Mouse (Mus musculus): ENCODE results near the gene AC170998.1.
"Not testable (repeated sequence)": the region's sequence is repeated elsewhere in the genome, so short reads cannot be mapped to it uniquely, and the experiment has no call there.

Gene AC170998.1

GRCm38 (mm10) chr17:28707816-28708215 is 18.1 kb upstream of the AC170998.1 start:
- DNase-seq: no peak

- DNase-seq: no peak
These were observed 16.9 kb upstream of the AC170998.1 start for GRCm38 (mm10) chr17:28708989-28709388.

- DNase-seq: no peak
These were observed 16.2 kb upstream of the AC170998.1 start for GRCm38 (mm10) chr17:28709552-28710290.

- no peak for DNase-seq
These were observed 15.6 kb upstream of the AC170998.1 start for GRCm38 (mm10) chr17:28710291-28710688.

GRCm38 (mm10) chr17:28711237-28711636 is 14.6 kb upstream of the AC170998.1 start:
- DNase-seq: no peak

- no peak for DNase-seq
These were observed 13.6 kb upstream of the AC170998.1 start for GRCm38 (mm10) chr17:28712305-28712704.

GRCm38 (mm10) chr17:28714006-28714405 is 11.9 kb upstream of the AC170998.1 start:
- DNase-seq: no peak

- no peak for DNase-seq
These were observed 9.9 kb upstream of the AC170998.1 start for GRCm38 (mm10) chr17:28715832-28716548.

GRCm38 (mm10) chr17:28717535-28717934 is 8.3 kb upstream of the AC170998.1 start:
- no peak for DNase-seq

- DNase-seq: not testable (repeated sequence)
These were observed 1.6 kb downstream of the AC170998.1 start for GRCm38 (mm10) chr17:28727511-28727910.

GRCm38 (mm10) chr17:28735317-28736105 is 9.6 kb downstream of the AC170998.1 start:
- DNase-seq: no peak

- DNase-seq: no peak
These were observed 10.6 kb downstream of the AC170998.1 start for GRCm38 (mm10) chr17:28736486-28736885.

- no peak for DNase-seq
These were observed 12.1 kb downstream of the AC170998.1 start for GRCm38 (mm10) chr17:28737973-28738372.

GRCm38 (mm10) chr17:28739244-28739643 is 13.4 kb downstream of the AC170998.1 start:
- no peak for DNase-seq

GRCm38 (mm10) chr17:28743145-28743866 is 17.4 kb downstream of the AC170998.1 start:
- DNase-seq: peak; percentile 26

- no peak for DNase-seq
These were observed 18.0 kb downstream of the AC170998.1 start for GRCm38 (mm10) chr17:28743916-28744315.

GRCm38 (mm10) chr17:28745773-28746172 is 19.9 kb downstream of the AC170998.1 start:
- DNase-seq: no peak

- no peak for DNase-seq
These were observed 22.1 kb downstream of the AC170998.1 start for GRCm38 (mm10) chr17:28748001-28748400.

GRCm38 (mm10) chr17:28750580-28750979 is 24.7 kb downstream of the AC170998.1 start:
- DNase-seq: no peak

- DNase-seq: no peak
These were observed 30.6 kb downstream of the AC170998.1 start for GRCm38 (mm10) chr17:28756447-28756846.

- no peak for DNase-seq
These were observed 31.6 kb downstream of the AC170998.1 start for GRCm38 (mm10) chr17:28757470-28757869.

- no peak for DNase-seq
These were observed 34.9 kb downstream of the AC170998.1 start for GRCm38 (mm10) chr17:28760736-28761312.

Data from cerebellum, adult 8-10 months (tissue).